Mouse (Mus musculus) B cell, adult 2 months (primary cell): ENCODE measurements around the gene Amotl1.
"Not testable (repeated sequence)": the region's sequence is repeated elsewhere in the genome, so short reads cannot be mapped to it uniquely, and the experiment has no call there.

Experiments
- DNase-seq, 2 experiments: peaks; one replicate each; pipeline ENCODE4 v3.0.0; 2022

Amotl1 gene

DNA sequence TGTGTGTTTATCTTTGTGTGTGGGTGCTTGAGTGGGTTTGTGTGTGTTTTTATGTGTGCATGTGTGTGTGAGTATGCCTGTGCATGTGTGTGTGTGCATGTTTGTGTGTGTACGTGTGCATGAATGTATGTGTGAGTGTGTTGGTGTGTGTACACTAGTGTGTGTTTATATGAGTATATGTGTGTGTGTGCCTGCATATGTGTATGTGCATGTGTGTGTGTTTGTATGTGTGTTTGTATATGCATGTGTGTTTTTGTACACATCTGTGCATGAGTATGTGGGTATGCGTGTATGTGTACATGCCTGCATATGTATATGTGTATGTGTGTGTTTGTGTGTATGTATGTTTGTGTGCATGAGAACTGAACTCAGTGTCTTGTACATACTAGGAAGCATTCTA lies 46.7 kb downstream of the Amotl1 start:
- DNase-seq, result no peak

DNA sequence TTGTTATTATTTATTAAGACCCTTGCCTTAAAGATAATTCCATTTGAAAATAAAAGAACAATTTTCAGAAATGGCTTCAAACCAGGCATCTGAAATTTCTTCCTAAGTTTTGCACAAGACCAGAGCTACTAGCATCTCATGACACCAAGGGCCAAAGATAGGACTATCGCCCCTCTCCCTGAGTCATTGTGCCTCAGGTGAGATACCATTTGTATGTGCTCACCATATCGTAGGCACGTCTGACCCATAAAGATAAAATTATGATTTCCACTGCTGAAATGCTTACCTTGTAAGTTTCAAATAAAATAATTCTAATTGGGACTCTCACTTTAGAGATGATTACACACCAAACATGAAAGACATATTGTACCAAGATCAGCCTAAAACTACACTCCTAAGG lies 47.4 kb downstream of the Amotl1 start:
- DNase-seq, result no peak

DNA sequence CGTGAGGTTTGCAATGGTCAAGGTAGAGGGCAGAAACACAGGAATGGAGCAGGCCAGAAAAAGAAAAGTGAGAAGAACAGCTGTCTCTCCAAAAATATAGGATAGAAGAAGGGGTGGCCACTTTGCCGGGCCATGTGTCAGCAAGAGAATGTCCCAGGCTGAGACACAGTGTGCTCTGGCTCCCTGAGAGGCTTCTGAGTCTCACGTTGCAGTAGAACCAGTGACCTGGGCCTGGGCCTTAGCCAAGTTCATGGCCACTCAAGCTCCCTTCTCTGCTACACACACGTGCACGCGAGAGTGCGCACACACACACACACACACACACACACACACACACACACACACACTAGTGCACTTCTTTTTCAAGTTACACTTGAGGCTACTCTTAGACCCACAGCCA lies 48.0 kb downstream of the Amotl1 start:
- DNase-seq, result no peak

- no peak for DNase-seq
These were observed 48.4 kb downstream of the Amotl1 start for GRCm38 (mm10) chr9:14596427-14596826.

GRCm38 (mm10) chr9:14595893-14596292 lies 49.0 kb downstream of the Amotl1 start:
- no peak for DNase-seq

GRCm38 (mm10) chr9:14593880-14594279 lies 51.0 kb downstream of the Amotl1 start:
- DNase-seq, result no peak

DNA sequence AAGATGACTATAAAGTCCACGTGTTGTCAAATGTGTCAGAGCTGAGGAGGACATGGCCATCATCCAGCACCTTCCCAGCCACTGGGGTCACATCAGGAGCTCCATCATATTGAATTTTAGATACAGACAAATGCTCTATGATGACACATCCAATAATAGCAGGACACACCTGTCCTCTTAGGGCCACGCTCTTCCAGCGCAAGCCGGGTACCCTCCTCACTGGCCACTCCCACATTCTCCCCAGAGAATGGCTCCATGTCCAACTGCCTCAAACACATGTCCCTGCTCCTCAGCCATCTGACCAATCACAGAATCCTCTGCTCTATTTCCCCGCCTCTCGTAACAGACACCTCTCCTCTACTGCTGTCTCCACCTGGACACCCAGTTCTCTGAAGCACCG lies 54.2 kb downstream of the Amotl1 start:
- no peak for DNase-seq

DNA sequence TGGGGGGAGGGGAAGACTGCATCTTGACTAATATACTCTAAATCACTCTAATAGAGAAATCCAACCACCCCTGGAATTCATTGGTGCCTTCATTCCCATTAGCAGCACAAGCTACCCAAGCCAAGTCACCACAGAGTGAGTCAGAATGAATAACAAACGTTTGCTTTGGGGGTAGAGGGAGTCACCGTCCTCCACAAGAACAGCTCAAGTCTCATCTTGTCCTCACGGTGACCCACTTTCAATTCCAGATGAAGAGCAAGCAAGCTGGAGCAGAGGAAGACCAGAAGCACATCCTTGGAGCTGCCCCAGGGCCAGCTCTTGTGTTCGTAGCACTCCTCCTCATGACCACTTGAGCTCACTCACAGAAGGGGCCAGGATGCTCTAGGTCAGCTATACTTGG lies 56.2 kb downstream of the Amotl1 start:
- DNase-seq, result no peak

DNA sequence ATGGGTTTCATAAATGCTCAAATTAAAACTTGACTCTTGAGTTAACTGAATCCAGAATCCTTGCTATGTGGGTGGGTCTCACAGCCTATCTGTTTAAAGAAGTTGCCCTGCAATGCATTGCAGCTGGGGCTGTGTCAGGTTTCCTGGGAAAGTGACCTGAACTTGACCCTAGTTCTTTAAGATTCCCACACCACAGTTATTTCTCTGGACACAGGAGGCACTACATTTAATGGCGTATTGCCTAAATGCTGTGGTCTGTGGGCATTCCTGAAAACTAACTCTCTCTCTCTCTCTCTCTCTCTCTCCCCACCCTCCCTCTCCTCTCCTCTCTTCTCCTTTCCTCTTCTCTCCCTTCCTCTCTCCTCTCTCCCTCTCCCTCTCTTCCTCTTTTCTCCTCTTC lies 59.2 kb downstream of the Amotl1 start:
- no peak for DNase-seq

DNA sequence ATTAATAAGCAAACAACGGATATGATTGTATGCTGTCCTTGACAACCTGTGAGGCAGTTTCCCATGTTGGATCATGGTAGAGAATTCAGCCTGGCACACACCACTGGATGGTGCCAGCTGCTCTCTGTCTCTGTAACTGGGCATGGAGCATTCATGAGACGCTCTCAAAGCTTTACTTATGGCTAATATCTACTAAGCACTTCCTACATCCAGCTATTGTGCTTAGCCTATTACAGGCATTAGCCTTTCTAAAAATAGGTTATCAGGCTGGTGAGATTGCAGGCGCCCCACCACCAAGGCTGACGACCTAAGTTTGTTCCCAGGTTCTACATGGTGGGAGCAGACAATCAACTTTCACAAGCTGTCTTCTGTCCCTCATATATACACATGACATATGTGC lies 65.9 kb downstream of the Amotl1 start:
- DNase-seq, result no peak

DNA sequence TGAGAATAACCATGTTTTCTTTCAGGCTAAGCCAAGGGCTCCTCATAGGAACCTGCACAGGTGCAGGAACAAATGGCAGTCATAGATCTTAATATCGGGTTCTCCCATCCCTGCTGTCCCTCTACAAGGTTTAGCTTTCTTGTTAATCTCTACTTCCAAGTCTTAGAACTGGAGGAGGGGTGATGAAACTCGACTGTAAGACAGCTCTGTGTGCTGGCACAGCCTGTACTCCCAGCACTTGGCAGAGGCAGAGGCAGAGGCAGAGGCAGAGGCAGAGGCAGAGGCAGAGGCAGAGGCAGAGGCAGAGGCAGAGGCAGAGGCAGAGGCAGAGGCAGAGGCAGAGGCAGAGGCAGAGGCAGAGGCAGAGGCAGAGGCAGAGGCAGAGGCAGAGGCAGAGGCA lies 68.5 kb downstream of the Amotl1 start:
- not testable (repeated sequence) for DNase-seq

DNA sequence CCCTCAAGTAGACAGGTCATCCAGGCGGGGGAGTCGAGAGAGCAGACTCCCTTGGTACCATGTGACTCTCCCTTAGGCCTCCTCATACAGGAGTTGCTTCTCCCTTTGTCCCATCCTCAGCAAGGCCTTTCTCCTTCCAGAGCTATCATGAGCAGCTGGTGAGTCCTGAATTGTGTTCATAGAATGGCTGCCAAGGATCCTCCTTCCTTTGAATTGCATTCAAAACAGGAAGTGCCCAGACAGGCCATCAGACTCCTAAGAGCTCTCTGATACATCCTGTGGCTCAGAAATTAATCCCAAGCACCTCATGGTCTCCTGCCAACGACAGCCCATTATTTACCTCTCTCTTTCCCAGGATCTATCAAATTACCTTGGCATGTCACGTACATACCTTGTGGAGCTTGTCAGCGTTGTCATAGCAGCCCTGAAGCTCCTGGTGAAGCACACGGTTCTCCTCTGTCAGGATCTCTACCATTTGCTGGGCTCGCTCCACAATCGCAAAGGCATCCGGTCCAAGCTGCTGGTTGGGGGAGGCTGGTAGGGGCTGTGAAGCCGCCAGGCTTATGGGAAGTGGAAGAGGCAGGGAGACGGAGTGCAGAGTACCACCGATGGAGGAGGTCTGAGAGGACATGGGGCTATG lies 70.0 kb downstream of the Amotl1 start:
- DNase-seq, result no peak

DNA sequence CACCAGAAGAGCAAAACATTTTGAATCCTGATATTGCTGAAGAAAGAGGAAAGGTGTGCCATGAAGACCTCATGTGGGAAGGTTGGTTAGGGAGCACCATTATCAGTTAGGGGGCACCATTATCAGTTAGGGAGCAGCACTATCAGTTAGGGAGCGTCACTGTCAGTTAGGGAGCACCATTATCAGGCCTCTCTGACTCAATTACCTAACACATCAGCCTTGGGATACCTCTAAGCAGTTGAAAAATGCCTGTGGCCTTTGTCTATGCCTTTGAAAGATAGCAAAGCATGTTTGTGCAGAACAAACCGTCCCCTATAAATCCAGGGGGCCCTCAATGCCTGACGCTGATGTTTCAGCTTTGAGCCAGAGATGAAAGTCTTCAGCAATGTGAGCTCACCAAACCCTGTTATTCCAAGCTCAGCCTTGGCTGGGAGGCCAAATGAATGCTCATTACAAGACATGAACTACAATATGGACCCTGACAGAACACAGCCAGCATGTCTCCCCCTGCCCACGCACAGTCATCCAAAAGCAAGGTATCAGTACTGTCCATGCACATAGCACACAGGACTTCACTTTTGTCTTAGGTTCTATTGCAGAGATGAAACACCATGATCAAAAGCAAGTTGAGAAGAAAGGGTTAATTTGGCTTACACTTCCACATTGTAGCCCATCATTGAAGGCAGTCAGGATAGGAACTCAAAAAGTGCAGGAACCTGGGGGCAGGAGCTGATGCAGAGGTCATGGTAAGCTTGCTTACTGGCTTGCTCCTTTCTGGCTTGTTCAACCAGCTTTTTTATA lies 75.5 kb downstream of the Amotl1 start:
- DNase-seq, result no peak

- DNase-seq, result no peak
These were observed 76.4 kb downstream of the Amotl1 start for GRCm38 (mm10) chr9:14568487-14568886.

DNA sequence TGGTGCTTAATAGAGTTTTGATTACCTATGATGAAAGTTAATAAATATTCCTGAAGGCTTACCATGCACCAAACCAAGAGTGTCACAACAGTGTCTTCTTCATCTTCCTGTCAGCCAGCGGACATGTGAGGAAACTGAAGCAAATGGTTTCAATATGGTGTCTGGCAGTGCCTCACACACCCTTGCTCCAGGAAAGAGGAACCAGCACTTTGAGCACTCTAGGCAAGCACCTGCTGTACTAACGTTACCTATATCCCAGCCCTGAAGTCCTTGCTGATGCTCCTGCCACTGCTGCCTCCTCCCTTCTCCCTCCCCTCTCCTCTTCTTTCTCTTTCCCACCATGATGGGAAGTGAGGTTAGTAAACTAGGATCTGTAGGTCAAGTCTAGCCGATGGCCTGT lies 80.4 kb downstream of the Amotl1 start:
- peak in 1 of 2 experiments; percentile 2 for DNase-seq

DNA sequence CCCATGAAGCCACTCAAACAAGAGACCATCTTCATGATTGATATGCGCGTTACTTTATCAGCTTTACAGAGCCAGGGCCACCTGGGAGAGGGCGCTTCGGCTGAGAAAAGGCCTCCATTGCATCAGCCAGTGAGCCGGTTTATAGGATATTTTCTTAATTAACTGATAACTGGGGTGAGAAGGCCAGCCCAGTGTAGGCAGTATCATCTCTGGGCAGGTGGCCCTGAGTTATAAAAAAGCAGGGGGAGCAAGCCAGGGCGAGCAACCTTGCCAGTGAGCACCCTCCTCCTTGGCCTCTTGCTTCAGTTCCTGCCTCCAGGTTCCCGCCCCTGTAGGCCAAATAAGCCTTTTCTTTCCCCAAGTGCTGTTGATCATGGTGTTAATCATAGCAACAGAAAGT lies 81.5 kb downstream of the Amotl1 start:
- no peak for DNase-seq

- DNase-seq, result no peak
These were observed 84.3 kb downstream of the Amotl1 start for GRCm38 (mm10) chr9:14560545-14560944.

- DNase-seq, result no peak
These were observed 84.9 kb downstream of the Amotl1 start for GRCm38 (mm10) chr9:14559996-14560395.

GRCm38 (mm10) chr9:14559430-14559829 lies 85.4 kb downstream of the Amotl1 start:
- DNase-seq, result no peak

DNA sequence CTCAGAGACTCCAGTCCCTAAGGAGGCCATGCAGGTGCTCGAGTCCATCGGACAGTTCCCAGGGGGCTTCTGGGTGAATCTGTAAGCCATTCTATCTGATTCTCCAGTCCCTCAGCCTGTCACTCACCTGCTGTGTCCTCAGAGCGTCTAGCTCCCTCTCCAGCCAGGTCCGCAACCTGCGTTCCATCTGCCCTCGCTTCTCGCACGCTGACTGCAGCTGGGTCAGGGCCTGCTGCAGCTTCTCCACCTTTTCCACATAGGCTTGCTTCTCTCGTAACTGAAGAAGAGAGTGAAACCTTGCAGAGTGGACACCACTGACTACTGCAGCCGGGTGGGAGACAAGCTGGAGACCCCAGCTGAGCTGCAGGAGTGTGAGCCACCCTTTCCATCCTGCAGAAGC lies 86.5 kb downstream of the Amotl1 start:
- no peak for DNase-seq

- DNase-seq, result no peak
These were observed 96.5 kb downstream of the Amotl1 start for GRCm38 (mm10) chr9:14548366-14548761.

- DNase-seq, result no peak
These were observed 97.1 kb downstream of the Amotl1 start for GRCm38 (mm10) chr9:14547584-14548365.

DNA sequence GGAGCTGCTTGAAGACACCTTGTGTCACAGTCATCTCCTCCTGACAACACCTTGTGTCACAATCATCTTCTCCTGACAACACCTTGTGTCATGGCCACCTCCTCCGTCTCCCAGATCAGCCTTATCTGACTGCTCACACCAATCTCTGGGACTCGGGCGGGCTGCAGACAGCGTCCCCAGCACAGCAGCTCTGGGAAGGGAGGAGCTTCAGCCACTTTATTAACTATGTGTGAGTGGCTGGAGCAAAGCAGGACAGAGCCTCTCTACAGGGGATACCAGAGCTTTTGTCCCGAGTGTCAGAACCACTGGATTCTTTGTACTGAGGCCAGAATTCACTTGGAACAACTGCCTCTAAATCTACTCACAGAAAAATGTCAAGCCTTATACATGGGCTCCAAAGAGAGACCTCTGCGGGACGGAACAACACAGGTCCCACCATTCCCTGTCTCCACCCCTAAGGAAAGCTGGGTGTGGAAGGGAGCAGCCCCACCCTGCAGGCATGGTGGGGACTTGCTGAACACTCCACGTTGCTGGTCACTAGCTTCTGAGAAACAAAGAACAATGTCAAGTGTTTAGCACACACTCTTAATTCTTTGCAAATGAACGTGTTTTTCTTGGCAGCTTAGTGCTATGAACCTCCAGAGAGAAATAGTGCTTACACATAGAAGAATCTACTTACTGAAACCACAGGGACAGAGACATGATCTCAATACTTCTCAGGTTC lies 100.7 kb downstream of the Amotl1 start:
- no peak for DNase-seq
